Mouse (Mus musculus): Measurements from ENCODE around the gene Twnk.
A peak's percentile ranks its signal among the peaks of the same experiment; 100 is the strongest.

Gene Twnk

GRCm38 (mm10) chr19:45049523-45049922 is 44.1 kb downstream of the Twnk start:
- DNase-seq, result no peak

DNA sequence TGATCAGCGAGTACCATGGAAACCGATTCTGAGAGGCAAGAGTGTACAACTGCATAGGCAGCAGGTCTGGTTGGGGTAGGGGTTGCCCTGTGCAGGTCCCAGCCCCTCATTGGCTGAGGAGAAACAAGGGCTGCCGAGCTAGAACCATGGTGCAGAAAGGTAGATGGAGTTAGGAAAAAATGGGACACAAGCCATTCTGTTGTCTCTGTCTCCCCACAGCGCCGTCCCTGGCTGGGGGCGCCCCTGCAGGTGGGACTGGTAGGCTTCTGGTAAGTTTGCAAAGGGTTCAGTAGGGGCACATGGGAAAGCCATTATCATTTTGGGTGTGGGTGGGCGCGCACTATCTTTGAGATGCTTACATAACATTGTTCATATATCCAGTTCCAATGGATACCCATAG is 48.0 kb downstream of the Twnk start:
- no peak for DNase-seq

DNA sequence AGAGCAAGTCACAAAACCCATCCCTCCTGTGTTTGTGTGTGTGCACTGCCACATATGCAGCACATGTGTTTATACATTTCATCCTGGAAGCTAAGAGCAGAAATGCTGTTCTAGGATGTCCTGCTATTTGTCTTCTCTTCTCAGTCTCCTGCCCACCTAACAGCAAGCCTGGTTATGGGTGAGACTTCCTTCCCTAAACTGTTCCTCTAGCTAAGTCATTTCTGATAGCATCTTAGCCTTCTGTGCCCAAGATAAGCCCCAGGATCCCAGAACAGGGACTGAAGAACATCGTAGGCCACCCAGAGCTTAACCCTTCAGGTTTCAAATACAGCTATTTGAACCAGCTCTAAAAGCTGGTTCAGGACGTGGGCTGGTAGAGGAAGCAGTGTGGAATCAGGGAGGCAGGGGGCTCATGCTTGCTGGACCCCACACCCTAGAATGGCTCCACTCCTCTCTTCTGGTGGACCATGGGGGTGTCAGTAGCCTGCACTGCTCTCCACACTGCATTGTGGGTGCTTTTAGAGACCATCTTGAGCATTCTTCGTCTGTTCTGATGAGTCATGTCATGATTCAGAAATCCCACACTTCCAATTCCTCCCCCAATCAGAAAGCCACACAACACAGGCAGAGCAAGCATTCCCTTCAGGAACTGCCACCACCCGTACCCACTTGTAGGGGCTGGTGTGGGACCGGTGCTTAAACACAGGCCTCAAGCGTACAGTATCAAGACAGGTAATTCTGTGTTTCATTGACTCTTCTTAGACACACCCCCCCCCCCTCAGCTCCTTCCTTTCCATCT is 49.6 kb downstream of the Twnk start:
- DNase-seq, result no peak

- DNase-seq, result no peak
Observed at GRCm38 (mm10) chr19:45056364-45056763, 50.9 kb downstream of the Twnk start.

DNA sequence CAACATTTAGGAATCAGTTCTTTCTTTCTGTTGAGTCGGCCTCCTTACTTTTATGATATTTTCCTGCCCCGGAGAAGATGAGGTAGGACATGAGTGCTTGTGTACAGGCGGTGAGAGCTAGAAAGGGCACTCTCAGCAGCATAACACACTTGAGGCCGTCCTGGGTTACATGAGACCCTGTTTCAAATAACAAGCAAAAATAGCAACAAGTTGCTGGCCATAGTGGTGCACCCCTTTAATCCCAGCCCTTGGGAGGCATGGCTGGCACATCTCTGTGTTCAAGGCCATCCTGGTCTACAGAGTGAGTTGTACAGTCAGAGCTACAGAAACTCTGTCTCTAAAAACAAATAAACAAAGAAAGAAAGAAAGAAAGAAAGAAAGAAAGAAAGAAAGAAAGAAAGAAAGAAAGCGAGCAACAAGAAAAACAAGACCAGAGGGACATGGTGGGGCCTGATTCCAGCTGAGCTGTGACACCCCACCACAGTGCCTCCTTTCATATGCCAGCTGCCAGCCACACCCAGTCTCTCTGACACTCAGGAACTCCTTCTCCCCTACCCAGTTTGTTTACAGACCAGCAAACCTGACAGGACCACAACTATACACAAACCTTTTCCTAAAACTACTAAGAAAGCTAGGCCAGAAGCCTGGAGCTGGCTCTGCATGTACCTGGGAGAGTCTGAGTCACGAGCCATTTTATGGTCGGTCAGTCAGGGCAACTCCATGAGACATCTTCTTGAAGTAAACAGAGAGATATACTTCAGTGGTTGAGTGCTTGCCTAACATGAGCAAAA is 51.6 kb downstream of the Twnk start:
- no peak for DNase-seq

DNA sequence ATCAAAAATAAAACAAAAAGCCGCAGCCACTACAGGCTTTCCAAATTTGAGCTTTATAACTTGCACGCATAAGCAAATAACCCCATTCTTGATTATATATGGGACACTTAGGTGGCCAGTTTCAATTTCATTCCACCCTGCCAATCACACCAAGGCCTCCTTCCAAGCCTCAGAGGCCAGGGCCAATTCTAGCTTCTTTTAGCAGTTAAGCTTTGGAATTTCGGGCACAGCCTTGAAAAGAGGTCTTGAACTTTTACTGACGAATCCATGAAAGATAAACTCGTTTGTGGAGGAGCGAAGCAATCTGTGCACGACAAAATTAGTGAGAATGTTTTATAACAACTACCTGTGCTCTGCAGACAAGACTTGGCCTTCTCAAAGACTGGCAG is 52.3 kb downstream of the Twnk start:
- DNase-seq, result no peak

DNA sequence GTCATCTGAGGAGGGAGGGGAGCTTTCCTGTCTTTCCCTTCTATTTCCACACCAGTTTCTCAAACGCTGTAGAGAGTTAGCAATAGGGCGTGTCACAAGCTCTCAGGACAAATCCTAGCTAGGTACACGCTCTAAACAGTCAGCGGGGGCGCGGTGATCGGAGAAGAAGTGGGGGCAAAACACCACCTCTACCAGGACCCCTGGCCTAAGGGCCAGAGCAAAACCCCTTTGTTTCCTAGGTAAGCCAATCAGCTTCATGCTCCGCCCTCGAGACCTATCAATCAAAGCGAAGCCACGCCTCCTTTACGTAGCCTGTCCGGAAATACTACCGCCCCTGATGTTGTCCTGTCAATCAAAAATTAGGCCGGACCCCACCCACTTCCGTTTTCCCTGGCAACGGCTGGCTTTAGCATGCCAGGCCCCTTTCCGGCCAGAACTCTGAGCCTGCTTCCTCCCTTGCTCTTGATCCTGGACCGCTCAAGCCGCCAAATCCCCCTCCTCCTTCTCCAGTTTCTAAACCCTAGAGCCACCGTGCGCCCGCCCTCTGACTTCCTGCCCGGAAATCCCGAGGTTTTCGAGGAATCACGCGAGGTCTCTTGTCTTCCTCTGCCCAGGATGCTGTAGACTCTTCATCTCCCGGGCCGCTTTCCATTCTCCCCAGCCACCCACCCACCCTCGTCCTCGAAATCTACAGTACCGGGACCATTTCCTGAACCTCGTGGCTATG is 52.8 kb downstream of the Twnk start:
- peak; percentile 91 to 94 for DNase-seq

DNA sequence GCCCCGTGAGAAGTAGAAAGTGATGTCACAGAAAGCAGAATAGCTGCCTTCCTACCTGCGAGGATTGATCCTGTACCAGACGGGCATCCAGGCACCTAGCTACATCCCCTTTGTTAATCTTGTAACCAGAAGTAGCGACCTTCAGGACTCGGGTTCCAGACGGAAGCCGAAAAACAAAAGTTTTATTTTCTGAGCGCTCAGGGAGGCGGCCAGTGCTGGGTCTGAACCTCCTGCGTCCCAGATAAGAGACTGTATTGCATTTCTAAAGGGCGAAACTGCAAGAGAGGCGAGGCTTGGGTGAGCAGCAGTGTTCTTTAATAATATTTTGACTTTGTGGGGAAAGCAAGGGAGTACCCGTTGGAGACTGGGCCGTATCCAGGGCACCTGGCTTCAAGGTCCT is 53.4 kb downstream of the Twnk start:
- no peak for DNase-seq

Data from cerebellum, postnatal 25 days (tissue).